Mouse (Mus musculus) monocyte, adult 59 days (primary cell): ENCODE results near the gene Wnt5b. TPM values are rescaled to one million over a fixed set of nuclear protein-coding genes. Genes with fewer than 3 reads are reported as not detected.

Source experiments
- total RNA-seq, 2 experiments: library from RNA; stranded (reverse); gene quantifications; one replicate each; pipeline ENCODE4 v1.2.4; 2023

Gene Wnt5b
- under 1 TPM in 1 of 2 experiments, not detected in 1; 0.39 TPM for total RNA-seq

GRCm38 (mm10) chr6:119543803-119544517 is at the start of gene Wnt5b:
Gene Wnt5b (minus strand): TSS chr6:119544347.

GRCm38 (mm10) chr6:119479343-119479875 is 64.7 kb downstream of the Wnt5b start, which contains the start of gene Fbxl14:
Gene Fbxl14 (plus strand): TSS chr6:119479668.

GRCm38 (mm10) chr6:119417354-119417753 is 126.8 kb downstream of the Wnt5b start, which contains the start of gene Adipor2:
Gene Adipor2 (minus strand): TSS chr6:119417704.

Other genes with a start within 250 kb of the Wnt5b start
- gene Lrtm2, start 213.6 kb downstream of the Wnt5b start, total RNA-seq = under 1 TPM; 0.43 to 0.92 TPM
- gene Adipor2, start 126.6 kb downstream of the Wnt5b start, total RNA-seq = 10 to 100 TPM; 66.7 to 69.8 TPM
- gene Fbxl14, start 64.7 kb downstream of the Wnt5b start, total RNA-seq = 10 to 100 TPM; 40.1 to 43.6 TPM